Mouse (Mus musculus) lung, postnatal 0 days (tissue): ENCODE data around the gene Ddx3x. TPM values are rescaled to one million over a fixed set of nuclear protein-coding genes. Genes with fewer than 3 reads are reported as not detected.
"Not testable (repeated sequence)": the region's sequence is repeated elsewhere in the genome, so short reads cannot be mapped to it uniquely, and the experiment has no call there.

Experiments
- ATAC-seq: fragments of 200-750 bp; cut with Nextera tagmentation; 2 replicates; pipeline ENCODE4 v1.8.0; 2017; ENCODE audit warnings: moderate library complexity
- DNase-seq: peaks from one replicate; pipeline ENCODE4 v3.0.0-alpha.2; 2016; ENCODE audit warnings: low spot score
- H3K27ac ChIP-seq: fragments of 300-500 bp; sonication (generic); 2 replicates; pipeline ENCODE4 v1.5.1; 2014; ENCODE audit warnings: antibody characterized with exemption, mild to moderate bottlenecking, low read length, mixed read lengths
- H3K27me3 ChIP-seq: fragments of 300-500 bp; sonication (generic); replicated peaks from 2 replicates; pipeline ENCODE4 v1.6.1; 2014; ENCODE audit warnings: low read length, mixed read lengths; ENCODE audit not compliant: insufficient read depth
- H3K36me3 ChIP-seq: fragments of 300-500 bp; sonication (generic); 2 replicates; pipeline ENCODE4 v1.6.1; 2014; ENCODE audit warnings: low read length, mixed read lengths; ENCODE audit not compliant: insufficient read depth
- H3K4me1 ChIP-seq: fragments of 300-500 bp; sonication (generic); 2 replicates; pipeline ENCODE4 v1.6.1; 2014; ENCODE audit warnings: antibody characterized with exemption, low read depth, low read length, mixed read lengths; ENCODE audit not compliant: insufficient read depth
- H3K4me2 ChIP-seq: fragments of 300-500 bp; sonication (generic); replicated peaks from 2 replicates; pipeline ENCODE4 v1.6.1; 2014; ENCODE audit warnings: low read depth, mild to moderate bottlenecking, low read length, moderate library complexity, mixed read lengths
- H3K4me3 ChIP-seq: fragments of 300-500 bp; sonication (generic); 2 replicates; pipeline ENCODE4 v1.5.1; 2014; ENCODE audit warnings: low read depth, low read length
- H3K9ac ChIP-seq: fragments of 300-500 bp; sonication (generic); replicated peaks from 2 replicates; pipeline ENCODE4 v1.6.1; 2014; ENCODE audit warnings: low read depth, mild to moderate bottlenecking
- H3K9me3 ChIP-seq: fragments of 300-500 bp; sonication (generic); 2 replicates; pipeline ENCODE4 v1.6.1; 2016; ENCODE audit warnings: low read length, mixed read lengths
- CTCF ChIP-seq: IDR thresholded peaks from 2 replicates; pipeline ENCODE4 v1.5.1; 2016; ENCODE audit warnings: antibody characterized with exemption, mild to moderate bottlenecking
- EP300 ChIP-seq: IDR thresholded peaks from 2 replicates; pipeline ENCODE4 v1.6.1; 2016; ENCODE audit warnings: antibody characterized with exemption, mild to moderate bottlenecking, control low read depth
- WGBS: fragments of 180-500 bp; shearing (Covaris S2); extraction: QIAGEN DNeasy Blood & Tissue Kit; methylation state at CpG from one replicate; pipeline ENCODE4 v1.1.7; 2014; 5-methylcytosine and 5-hydroxymethylcytosine counted together
- polyA plus RNA-seq: library from polyadenylated mRNA; unstranded; fragments of >200 nt; fragmentation: Nextera tagmentation; extraction: Ambion mirVana; gene quantifications from 2 replicates; pipeline ENCODE4 v1.2.1, GENCODE M21; 2015

Gene Ddx3x
- polyA plus RNA-seq, 1 experiment from 2014 or later: 81.8 TPM

GRCm38 (mm10) chrX:13280037-13280408 lies 747 bp upstream of the Ddx3x start:
- peak overlapping the region; percentile 99 for H3K9ac ChIP-seq
- no peaks in the 10 kb centered on the region for H3K27me3 ChIP-seq
- peak overlapping the region; percentile 99 for H3K27ac ChIP-seq
- peaks cover under 1% of the 10 kb centered on the region; the same call in 1 of the 2 replicates for H3K36me3 ChIP-seq
- ATAC-seq (no peak), DNase-seq (no peak)
- peak overlapping the region; percentile 91 for H3K4me3 ChIP-seq
- H3K9me3 ChIP-seq: no peaks in the 10 kb centered on the region
- no peaks in the 10 kb centered on the region for H3K4me1 ChIP-seq
- peak overlapping the region; percentile 68 for H3K4me2 ChIP-seq
- TF ChIP-seq CTCF (no peak), EP300 (no peak)
- 0% methylated on average over 14 of the region's 14 CpGs for WGBS

- no peak for TF ChIP-seq EP300
- no peak for TF ChIP-seq CTCF
- H3K4me3 ChIP-seq: peak overlapping the region; percentile 91
- peak overlapping the region; percentile 99 for H3K9ac ChIP-seq
- H3K36me3 ChIP-seq: peaks cover 4% of the 10 kb centered on the region; the same call in 1 of the 2 replicates
- ATAC-seq (peak; percentile 77), DNase-seq (peak; percentile 89)
- no peaks in the 10 kb centered on the region for H3K4me1 ChIP-seq
- H3K4me2 ChIP-seq: peak overlapping the region; percentile 68
- WGBS: under 1% methylated on average over 28 of the region's 89 CpGs
- H3K27ac ChIP-seq: peak overlapping the region; percentile 99
- H3K9me3 ChIP-seq: no peaks in the 10 kb centered on the region
- H3K27me3 ChIP-seq: no peaks in the 10 kb centered on the region
Measured at GRCm38 (mm10) chrX:13281329-13282088, 739 bp downstream of the Ddx3x start.

- Histone ChIP-seq H3K9ac (peak overlapping the region; percentile 99), H3K36me3 (peaks cover 4% of the 10 kb centered on the region; the same call in 1 of the 2 replicates), H3K27ac (peak overlapping the region; percentile 99), H3K4me3 (peak overlapping the region; percentile 91), H3K4me2 (peak overlapping the region; percentile 68), H3K4me1 (no peaks in the 10 kb centered on the region), H3K9me3 (no peaks in the 10 kb centered on the region), H3K27me3 (no peaks in the 10 kb centered on the region)
- DNase-seq (no peak), ATAC-seq (no peak)
- WGBS: 5% methylated on average over 16 of the region's 16 CpGs
- TF ChIP-seq CTCF (no peak), EP300 (no peak)
Measured at GRCm38 (mm10) chrX:13282089-13282850, 1.5 kb downstream of the Ddx3x start.

GRCm38 (mm10) chrX:13285772-13286171 lies 5.0 kb downstream of the Ddx3x start:
- no peaks in the 10 kb centered on the region for H3K4me1 ChIP-seq
- ATAC-seq: no peak
- H3K9ac ChIP-seq: no peak overlapping the region
- H3K4me3 ChIP-seq: no peak overlapping the region
- peaks cover 25% of the 10 kb centered on the region; the same call in 1 of the 2 replicates for H3K36me3 ChIP-seq
- no peak for DNase-seq
- no peaks in the 10 kb centered on the region for H3K9me3 ChIP-seq
- 67% methylated on average over 4 of the region's 4 CpGs for WGBS
- H3K27me3 ChIP-seq: no peaks in the 10 kb centered on the region
- no peak overlapping the region for H3K27ac ChIP-seq
- no peak overlapping the region for H3K4me2 ChIP-seq
- TF ChIP-seq EP300 (no peak), CTCF (no peak)

GRCm38 (mm10) chrX:13294505-13295228 lies 13.9 kb downstream of the Ddx3x start:
- Histone ChIP-seq H3K4me2 (no peak overlapping the region), H3K9ac (no peak overlapping the region), H3K27me3 (no peaks in the 10 kb centered on the region), H3K36me3 (peaks cover 19% of the 10 kb centered on the region; the same call in 1 of the 2 replicates), H3K4me3 (no peak overlapping the region), H3K27ac (no peak overlapping the region), H3K9me3 (no peaks in the 10 kb centered on the region), H3K4me1 (no peaks in the 10 kb centered on the region)
- ATAC-seq: peak; percentile 41; the same call in 1 of the 2 replicates
- 35% methylated on average over 6 of the region's 6 CpGs for WGBS
- TF ChIP-seq CTCF (no peak), EP300 (no peak)
- peak; percentile 32 for DNase-seq

GRCm38 (mm10) chrX:13295229-13295571 lies 14.4 kb downstream of the Ddx3x start:
- ATAC-seq: no peak; the same call in 1 of the 2 replicates

GRCm38 (mm10) chrX:13296241-13296640 lies 15.5 kb downstream of the Ddx3x start:
- 29% methylated on average over 4 of the region's 4 CpGs for WGBS
- not testable (repeated sequence) for H3K27me3 ChIP-seq, H3K4me3 ChIP-seq, ATAC-seq, H3K27ac ChIP-seq, H3K4me1 ChIP-seq, H3K9ac ChIP-seq, DNase-seq, H3K36me3 ChIP-seq, H3K4me2 ChIP-seq, H3K9me3 ChIP-seq

More at GRCm38 (mm10) chrX:13295229-13295571, 14.4 kb downstream of the Ddx3x start:
- Histone ChIP-seq H3K36me3 (peaks cover 15% of the 10 kb centered on the region; the same call in 1 of the 2 replicates), H3K4me1 (no peaks in the 10 kb centered on the region), H3K27me3 (no peaks in the 10 kb centered on the region), H3K9me3 (no peaks in the 10 kb centered on the region), H3K4me2 (no peak overlapping the region), H3K9ac (no peak overlapping the region), H3K27ac (no peak overlapping the region), H3K4me3 (no peak overlapping the region)
- no peak for DNase-seq
- TF ChIP-seq EP300: no peak
- TF ChIP-seq CTCF: no peak
